16 mouse cellular contexts compared by ENCODE assay signal in genomic region chr7:92447938-92448337, GRCm38 (mm10).
DNase-seq lines count a peak whose midpoint lies in the region; ATAC-seq lines count a peak whose summit lies in the region.
"Had no signal": no experiment of that assay in that cellular context is flagged by ENCODE, and none has a peak within 500 bp of the region (broad histone marks: within the 10 kb centered on the region; RNA-seq: fewer than 3 reads in every experiment).

No protein-coding gene starts in this region.

- H3K4me1 ChIP-seq in forebrain, embryonic 15.5 days: peaks cover 17% of the 10 kb centered on the region
- H3K4me1 ChIP-seq in forebrain, embryonic 10.5 days: no peaks in the 10 kb centered on the region
- no peaks in the 10 kb centered on the region for H3K4me1 ChIP-seq in heart, embryonic 11.5 days (ENCODE audit: control insufficient read depth, insufficient read depth, low read length)
- no peaks in the 10 kb centered on the region for H3K4me1 ChIP-seq in neural tube, embryonic 15.5 days
- H3K4me1 ChIP-seq: hindbrain, embryonic 15.5 days had no signal

- H3K27me3 ChIP-seq in forebrain, embryonic 15.5 days: no peaks in the 10 kb centered on the region
- no peaks in the 10 kb centered on the region for H3K27me3 ChIP-seq in forebrain, embryonic 10.5 days (ENCODE audit: poor library complexity, severe bottlenecking)
- H3K27me3 ChIP-seq in heart, embryonic 11.5 days (ENCODE audit: control insufficient read depth, insufficient read depth, low read length): no peaks in the 10 kb centered on the region
- H3K27me3 ChIP-seq in neural tube, embryonic 15.5 days (replicated peaks): no peaks in the 10 kb centered on the region
- H3K27me3 ChIP-seq: hindbrain, embryonic 15.5 days had no signal

- DNase-seq in forebrain, embryonic 10.5 days (ENCODE audit: extremely low spot score, low spot score): no peak
- peak; percentile 6 for DNase-seq in heart, postnatal 4 days
- DNase-seq in adrenal gland, postnatal 25 days: peak; percentile 24
- DNase-seq: cerebellum, adult 8-10 months; heart, postnatal 10 days; kidney, adult 8-10 months; kidney, postnatal 10 days; lung, postnatal 4 days; thymus, adult 18-20 months; thymus, postnatal 4 days had no signal

- no peak overlapping the region for H3K9ac ChIP-seq in forebrain, embryonic 15.5 days (replicated peaks)
- no peak overlapping the region for H3K9ac ChIP-seq in heart, embryonic 11.5 days (ENCODE audit: low read depth, low read length)
- no peak overlapping the region for H3K9ac ChIP-seq in neural tube, embryonic 15.5 days (replicated peaks)
- H3K9ac ChIP-seq: hindbrain, embryonic 15.5 days had no signal

- H3K36me3 ChIP-seq in forebrain, embryonic 15.5 days: 0 out of 2 replicates have a peak, but pooled peaks cover 2% of the 10 kb centered on the region
- H3K36me3 ChIP-seq in forebrain, embryonic 10.5 days (replicated peaks): no peaks in the 10 kb centered on the region
- H3K36me3 ChIP-seq in heart, embryonic 11.5 days (ENCODE audit: control insufficient read depth, insufficient read depth, low read length): no peaks in the 10 kb centered on the region
- H3K36me3 ChIP-seq in neural tube, embryonic 15.5 days: peaks cover 10% of the 10 kb centered on the region; the same call in 1 of the 2 replicates

- no peaks in the 10 kb centered on the region for H3K9me3 ChIP-seq in forebrain, embryonic 15.5 days
- H3K9me3 ChIP-seq in forebrain, embryonic 10.5 days: no peaks in the 10 kb centered on the region
- no peaks in the 10 kb centered on the region for H3K9me3 ChIP-seq in heart, embryonic 11.5 days (replicated peaks; ENCODE audit: control insufficient read depth, low read length)
- H3K9me3 ChIP-seq in neural tube, embryonic 15.5 days (replicated peaks): no peaks in the 10 kb centered on the region
- H3K9me3 ChIP-seq: hindbrain, embryonic 15.5 days had no signal

- ATAC-seq in forebrain, embryonic 15.5 days (replicated peaks): no peak
- ATAC-seq in heart, embryonic 11.5 days (replicated peaks; ENCODE audit: insufficient number of reproducible peaks, low FRiP score, low TSS enrichment): no peak
- 0 out of 2 replicates have a peak, but pooled peaks have one; percentile 21 for ATAC-seq in megakaryocyte progenitor cell, adult 5-6 weeks (replicated peaks; ENCODE audit: poor library complexity)
- no peak for ATAC-seq in neural tube, embryonic 15.5 days (ENCODE audit: low FRiP score)
- ATAC-seq: activated CD4-positive, CD25-positive, alpha-beta regulatory T cell, adult 4 months had no signal

- H3K4me3 ChIP-seq in forebrain, embryonic 15.5 days: no peak overlapping the region
- H3K4me3 ChIP-seq in forebrain, embryonic 10.5 days: no peak overlapping the region
- H3K4me3 ChIP-seq in heart, embryonic 11.5 days (ENCODE audit: low read depth, low read length): no peak overlapping the region
- no peak overlapping the region for H3K4me3 ChIP-seq in neural tube, embryonic 15.5 days (replicated peaks)
- H3K4me3 ChIP-seq: hindbrain, embryonic 15.5 days had no signal

- H3K27ac ChIP-seq in forebrain, embryonic 15.5 days (replicated peaks): peak overlapping the region; percentile 46
- H3K27ac ChIP-seq in forebrain, embryonic 10.5 days: no peak overlapping the region
- no peak overlapping the region for H3K27ac ChIP-seq in heart, embryonic 11.5 days (ENCODE audit: low read depth, low read length)
- H3K27ac ChIP-seq in neural tube, embryonic 15.5 days (replicated peaks): no peak overlapping the region
- H3K27ac ChIP-seq: hindbrain, embryonic 15.5 days had no signal

- WGBS in forebrain, embryonic 15.5 days: 56% methylated on average over 6 of the region's 6 CpGs
- WGBS in forebrain, embryonic 10.5 days: 73% methylated on average over 6 of the region's 6 CpGs
- WGBS in heart, embryonic 11.5 days (ENCODE audit: insufficient replicate concordance): 67% methylated on average over 6 of the region's 6 CpGs
- 76% methylated on average over 6 of the region's 6 CpGs for WGBS in neural tube, embryonic 15.5 days

- H3K4me2 ChIP-seq in forebrain, embryonic 15.5 days (replicated peaks): no peak overlapping the region
- H3K4me2 ChIP-seq in heart, embryonic 11.5 days: no peak overlapping the region
- H3K4me2 ChIP-seq in neural tube, embryonic 15.5 days: no peak overlapping the region
- H3K4me2 ChIP-seq: hindbrain, embryonic 15.5 days had no signal
